21 mouse cellular contexts compared by ENCODE assay signal in genomic region chr1:171473920-171474640, GRCm38 (mm10). TPM values are rescaled to one million over a fixed set of nuclear protein-coding genes. Genes with fewer than 3 reads are reported as not detected.
DNase-seq lines count a peak whose midpoint lies in the region; ATAC-seq and TF ChIP-seq lines count a peak whose summit lies in the region.
"Had no signal": no experiment of that assay in that cellular context is flagged by ENCODE, and none has a peak within 500 bp of the region (broad histone marks: within the 10 kb centered on the region; RNA-seq: fewer than 3 reads in every experiment).

No protein-coding gene starts in this region.

- ATAC-seq in megakaryocyte, adult 5-6 weeks (ENCODE audit: poor library complexity, severe bottlenecking), result no peak
- no peak for ATAC-seq in heart, embryonic 12.5 days (ENCODE audit: insufficient number of reproducible peaks, low FRiP score)
- ATAC-seq in hindbrain, embryonic 14.5 days (ENCODE audit: low FRiP score), result no peak
- ATAC-seq: activated CD4-positive, CD25-positive, alpha-beta regulatory T cell, adult 4 months; CD4-positive, CD25-positive, alpha-beta regulatory T cell, adult 4 months; forebrain, embryonic 15.5 days; hindbrain, postnatal 0 days; Patski had no signal

- no peaks in the 10 kb centered on the region for H3K9me3 ChIP-seq in megakaryocyte, embryonic 14.5 days
- H3K9me3 ChIP-seq in CH12.LX (replicated peaks; ENCODE audit: low read length), result no peaks in the 10 kb centered on the region
- H3K9me3 ChIP-seq in heart, embryonic 12.5 days (replicated peaks), result no peaks in the 10 kb centered on the region
- H3K9me3 ChIP-seq in hindbrain, embryonic 14.5 days (ENCODE audit: control insufficient read depth, low read length), result no peaks in the 10 kb centered on the region
- H3K9me3 ChIP-seq: embryonic facial prominence, embryonic 12.5 days; forebrain, embryonic 15.5 days; heart, embryonic 13.5 days; hindbrain, embryonic 12.5 days had no signal

- peak overlapping the region; percentile 42 for H3K4me3 ChIP-seq in megakaryocyte, embryonic 14.5 days (replicated peaks)
- H3K4me3 ChIP-seq in CH12.LX (replicated peaks in 1 of 3; ENCODE audit: low read depth in 2 of 3, low read length in 2 of 3, poor library complexity in 1 of 3), result no peak overlapping the region
- H3K4me3 ChIP-seq in heart, embryonic 12.5 days, result no peak overlapping the region
- H3K4me3 ChIP-seq in hindbrain, embryonic 14.5 days (replicated peaks; ENCODE audit: low read length), result no peak overlapping the region
- H3K4me3 ChIP-seq: embryonic facial prominence, embryonic 12.5 days; forebrain, embryonic 15.5 days; heart, embryonic 13.5 days; hindbrain, embryonic 12.5 days had no signal

- dilution Hi-C loops in CH12.LX (cut with MboI; ENCODE audit: extremely low pct_ligation_motif_present, extremely low pct_unique_long_range_greater_than_20kb, low sequenced_read_pairs), result no loop called here

- 56% methylated on average over 9 of the region's 9 CpGs for WGBS in heart, embryonic 12.5 days
- WGBS in hindbrain, embryonic 14.5 days, result 77% methylated on average over 9 of the region's 9 CpGs

- H3K9ac ChIP-seq in CH12.LX (ENCODE audit: insufficient read depth, low read depth), result no peak overlapping the region
- no peak overlapping the region for H3K9ac ChIP-seq in heart, embryonic 12.5 days
- no peak overlapping the region for H3K9ac ChIP-seq in hindbrain, embryonic 14.5 days
- H3K9ac ChIP-seq: embryonic facial prominence, embryonic 12.5 days; forebrain, embryonic 15.5 days; heart, embryonic 13.5 days; hindbrain, embryonic 12.5 days had no signal

- TF ChIP-seq POLR2A in CH12.LX (IDR thresholded peaks at IDR 0.05; ENCODE audit: low read depth, low read length), result no peak

- no peaks in the 10 kb centered on the region for H3K27me3 ChIP-seq in megakaryocyte, embryonic 14.5 days (replicated peaks)
- no peaks in the 10 kb centered on the region for H3K27me3 ChIP-seq in CH12.LX (replicated peaks)
- H3K27me3 ChIP-seq in heart, embryonic 12.5 days (replicated peaks), result no peaks in the 10 kb centered on the region
- H3K27me3 ChIP-seq in hindbrain, embryonic 14.5 days (ENCODE audit: control insufficient read depth, insufficient read depth, low read length), result no peaks in the 10 kb centered on the region
- H3K27me3 ChIP-seq: embryonic facial prominence, embryonic 12.5 days; forebrain, embryonic 15.5 days; heart, embryonic 13.5 days; hindbrain, embryonic 12.5 days; Patski had no signal

- no peak for TF ChIP-seq RAD21 in CH12.LX (IDR thresholded peaks at IDR 0.05; ENCODE audit: low read depth, low read length)

- no peak overlapping the region for H3K4me2 ChIP-seq in CH12.LX (ENCODE audit: insufficient read depth, low read depth, poor library complexity, severe bottlenecking)
- no peak overlapping the region for H3K4me2 ChIP-seq in heart, embryonic 12.5 days
- no peak overlapping the region for H3K4me2 ChIP-seq in hindbrain, embryonic 14.5 days (replicated peaks)
- H3K4me2 ChIP-seq: embryonic facial prominence, embryonic 12.5 days; forebrain, embryonic 15.5 days; heart, embryonic 13.5 days; hindbrain, embryonic 12.5 days had no signal

- no peak for TF ChIP-seq CTCF in CH12.LX (conservative IDR thresholded peaks at IDR 0.05 in 1 of 2, IDR thresholded peaks at IDR 0.05 in 1 of 2; ENCODE audit: low read depth in 2 of 2, low read length in 2 of 2)

- DNase-seq in CH12.LX (ENCODE audit: extremely low read depth) (no peak), MEL-GATA-1-ER (ENCODE audit: extremely low read depth, low read depth) (peak; percentile 63)
- no peak for DNase-seq in hindbrain, embryonic 14.5 days (ENCODE audit: low spot score)
- DNase-seq: adrenal gland, postnatal 14 days; B cell, adult 2 months; cerebellum, adult 11-12 months; cerebellum, adult 9-10 months; cerebellum, postnatal 25 days; gastrocnemius, postnatal 14 days; heart, postnatal 36 days had no signal

- in situ Hi-C loops in CH12.LX (cut with MboI; ENCODE audit: low pct_ligation_motif_present, low pct_unique_long_range_greater_than_20kb, low sequenced_read_pairs), result loop anchor here (10.0 kb wide), 1 partner anchor 369 kb away; no protein-coding TSS in a partner anchor

- H3K79me2 ChIP-seq in CH12.LX (replicated peaks; ENCODE audit: control insufficient read depth, extremely low read depth, insufficient read depth, poor library complexity, severe bottlenecking), result no peaks in the 10 kb centered on the region

- H3K27ac ChIP-seq in CH12.LX (ENCODE audit: insufficient read depth, low read depth), result no peak overlapping the region
- H3K27ac ChIP-seq in heart, embryonic 12.5 days (ENCODE audit: poor library complexity, severe bottlenecking), result no peak overlapping the region
- no peak overlapping the region for H3K27ac ChIP-seq in hindbrain, embryonic 14.5 days
- H3K27ac ChIP-seq: embryonic facial prominence, embryonic 12.5 days; forebrain, embryonic 15.5 days; heart, embryonic 13.5 days; hindbrain, embryonic 12.5 days; hindbrain, postnatal 0 days had no signal

- no peaks in the 10 kb centered on the region for H3K36me3 ChIP-seq in megakaryocyte, embryonic 14.5 days (replicated peaks; ENCODE audit: low read length)
- no peaks in the 10 kb centered on the region for H3K36me3 ChIP-seq in CH12.LX (replicated peaks in 1 of 2; ENCODE audit: control insufficient read depth in 1 of 2, insufficient read depth in 1 of 2, low read length in 1 of 2)
- no peaks in the 10 kb centered on the region for H3K36me3 ChIP-seq in heart, embryonic 12.5 days
- no peaks in the 10 kb centered on the region for H3K36me3 ChIP-seq in hindbrain, embryonic 14.5 days (replicated peaks; ENCODE audit: control insufficient read depth, insufficient read depth)
- H3K36me3 ChIP-seq: embryonic facial prominence, embryonic 12.5 days; forebrain, embryonic 15.5 days; heart, embryonic 13.5 days; hindbrain, embryonic 12.5 days had no signal

- H3K4me1 ChIP-seq in megakaryocyte, embryonic 14.5 days, result peaks cover 51% of the 10 kb centered on the region
- H3K4me1 ChIP-seq in CH12.LX (ENCODE audit: control insufficient read depth in 1 of 2, insufficient read depth in 2 of 2), result peaks cover 18 to 41% of the 10 kb centered on the region in 2 experiments
- peaks cover 14% of the 10 kb centered on the region for H3K4me1 ChIP-seq in heart, embryonic 12.5 days (replicated peaks)
- H3K4me1 ChIP-seq in hindbrain, embryonic 14.5 days (replicated peaks; ENCODE audit: control insufficient read depth, insufficient read depth, low read length), result no peaks in the 10 kb centered on the region
- H3K4me1 ChIP-seq: embryonic facial prominence, embryonic 12.5 days; forebrain, embryonic 15.5 days; hindbrain, embryonic 12.5 days had no signal

- TF ChIP-seq EP300 in CH12.LX (IDR thresholded peaks at IDR 0.05; ENCODE audit: low read length), result no peak

TF ChIP-seq in CH12.LX, 34 proteins besides CTCF, POLR2A, EP300 and RAD21:
- TF ChIP-seq NELFE (IDR thresholded peaks at IDR 0.05; ENCODE audit: low read depth, low read length), result no peak
- no peak for TF ChIP-seq MAX (IDR thresholded peaks at IDR 0.05; ENCODE audit: low read length)
- no peak for TF ChIP-seq MXI1 (IDR thresholded peaks at IDR 0.05; ENCODE audit: low read depth, low read length)
- no peak for TF ChIP-seq MAFK (IDR thresholded peaks at IDR 0.05; ENCODE audit: insufficient replicate concordance, low read length)
- TF ChIP-seq JUND (conservative IDR thresholded peaks at IDR 0.05; ENCODE audit: low read depth, low read length), result no peak
- TF ChIP-seq MYC (IDR thresholded peaks at IDR 0.05; ENCODE audit: low read depth, low read length), result no peak
- 0 out of 2 replicates have a peak, but pooled peaks have one; percentile 10 for TF ChIP-seq ELF1 (IDR thresholded peaks at IDR 0.05; ENCODE audit: low read depth, low read length)
TF ChIP-seq in CH12.LX: peak in this region for 1.

RNA-seq across cellular contexts. Expression of gene Alyref2, which starts 29.2 kb away (rescaled TPM):
- 4.6 and 9.8 TPM in 2 replicates for polyA plus RNA-seq in megakaryocyte, embryonic 14.5 days (2012; ENCODE audit: insufficient read depth, low replicate concordance)
- 8.7 and 11.4 TPM in 2 replicates for total RNA-seq in megakaryocyte, adult 5-6 weeks (2015)
- 12.7 and 13.2 TPM in 2 replicates for total RNA-seq in megakaryocyte, adult 5-6 weeks (2017)
- total RNA-seq in CH12.LX (2012; rRNA removed) (5.4 and 5.9 TPM in 2 replicates), CH12.LX (2014; rRNA removed) (4.2 and 4.6 TPM in 2 replicates)
- polyA plus RNA-seq in CH12.LX (2012; ENCODE audit: insufficient read length, low read depth), result 4.9 and 5.3 TPM in 2 replicates
- 12.4 and 13.3 TPM in 2 replicates for polyA plus RNA-seq in heart, embryonic 12.5 days (2016; fragmentation: Nextera tagmentation; extraction: Ambion mirVana)
- polyA plus RNA-seq in hindbrain, embryonic 14.5 days (2014; fragmentation: Nextera tagmentation; extraction: Ambion mirVana), result 23.0 and 29.8 TPM in 2 replicates

RNA-seq across cellular contexts. Expression of gene F11r, which starts 36.7 kb away (rescaled TPM):
- 21.9 and 94.2 TPM in 2 replicates for polyA plus RNA-seq in megakaryocyte, embryonic 14.5 days (2012; ENCODE audit: insufficient read depth, low replicate concordance)
- total RNA-seq in megakaryocyte, adult 5-6 weeks (2015), result 0.33 and 0.59 TPM in 2 replicates
- total RNA-seq in megakaryocyte, adult 5-6 weeks (2017), result not detected in 2 replicates
- total RNA-seq in CH12.LX (2012; rRNA removed) (1.6 and 1.8 TPM in 2 replicates), CH12.LX (2014; rRNA removed) (0.74 and 1.3 TPM in 2 replicates)
- polyA plus RNA-seq in CH12.LX (2012; ENCODE audit: insufficient read length, low read depth), result 1.3 and 1.4 TPM in 2 replicates
- 70.7 and 71.0 TPM in 2 replicates for polyA plus RNA-seq in heart, embryonic 12.5 days (2016; fragmentation: Nextera tagmentation; extraction: Ambion mirVana)
- polyA plus RNA-seq in hindbrain, embryonic 14.5 days (2014; fragmentation: Nextera tagmentation; extraction: Ambion mirVana), result 12.8 and 14.0 TPM in 2 replicates

RNA-seq across cellular contexts. Expression of gene Tstd1, which starts 55.4 kb away (rescaled TPM):
- polyA plus RNA-seq in megakaryocyte, embryonic 14.5 days (2012; ENCODE audit: insufficient read depth, low replicate concordance), result not detected in 2 replicates
- total RNA-seq in megakaryocyte, adult 5-6 weeks (2015), result 3.8 and 4.1 TPM in 2 replicates
- 0.61 and 5.1 TPM in 2 replicates for total RNA-seq in megakaryocyte, adult 5-6 weeks (2017)
- total RNA-seq in CH12.LX (2012; rRNA removed), result 2.5 and 2.6 TPM in 2 replicates
- total RNA-seq in CH12.LX (2014; rRNA removed), result 1.2 and 1.4 TPM in 2 replicates
- polyA plus RNA-seq in CH12.LX (2012; ENCODE audit: insufficient read length, low read depth), result 3.5 and 4.4 TPM in 2 replicates
- 1.9 and 3.6 TPM in 2 replicates for polyA plus RNA-seq in heart, embryonic 12.5 days (2016; fragmentation: Nextera tagmentation; extraction: Ambion mirVana)
- 2.4 and 3.1 TPM in 2 replicates for polyA plus RNA-seq in hindbrain, embryonic 14.5 days (2014; fragmentation: Nextera tagmentation; extraction: Ambion mirVana)
- total RNA-seq: hindbrain, postnatal 0 days had no signal
